Mouse (Mus musculus) G1E (cell line): ENCODE measurements around the gene Lama1.

ENCODE experiments used
- CTCF ChIP-seq: IDR thresholded peaks from 2 replicates; pipeline ENCODE4 v1.5.1; 2012; ENCODE audit warnings: low read depth, low read length, inconsistent platforms, mixed read lengths
- GATA1 ChIP-seq: IDR thresholded peaks from 2 replicates; pipeline ENCODE4 v1.6.1; 2012; ENCODE audit warnings: borderline replicate concordance, low read length, inconsistent platforms, mixed read lengths
- GATA2 ChIP-seq: IDR thresholded peaks from 2 replicates; pipeline ENCODE4 v1.6.1; 2012; ENCODE audit warnings: low read depth, low read length, inconsistent platforms, borderline replicate concordance
- POLR2AphosphoS5 ChIP-seq: IDR thresholded peaks from 2 replicates; pipeline ENCODE4 v1.6.1; 2012; ENCODE audit warnings: low read depth, low read length, inconsistent platforms; ENCODE audit not compliant: insufficient replicate concordance
- TAL1 ChIP-seq: conservative IDR thresholded peaks from 2 replicates; pipeline ENCODE4 v1.6.1; 2012; ENCODE audit warnings: low read depth, low read length, inconsistent platforms, mixed read lengths

DNA sequence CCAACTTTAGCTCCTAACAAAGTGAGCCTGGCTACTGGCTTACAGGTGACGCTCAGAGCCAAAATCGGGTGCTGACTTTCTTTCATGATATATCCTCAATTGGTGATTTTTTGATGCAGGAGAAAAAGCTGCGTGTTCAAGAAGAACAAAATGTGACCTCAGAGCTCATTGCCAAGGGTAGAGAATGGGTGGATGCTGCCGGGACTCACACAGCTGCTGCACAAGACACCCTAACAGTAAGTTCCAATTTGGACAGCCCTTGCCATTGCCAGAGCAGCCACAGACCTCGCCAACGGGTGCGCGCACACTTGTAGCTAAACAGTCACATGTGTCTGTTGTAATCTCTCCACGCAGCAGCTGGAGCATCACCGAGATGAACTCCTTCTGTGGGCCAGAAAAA lies 94.0 kb downstream of the Lama1 start:
- no peak for TF ChIP-seq GATA1
- TF ChIP-seq POLR2AphosphoS5 = no peak
- TF ChIP-seq CTCF = no peak
- no peak for TF ChIP-seq TAL1
- TF ChIP-seq GATA2 = no peak
